Mouse (Mus musculus): ENCODE measurements around the gene Sox6.

The Sox6 gene

DNA sequence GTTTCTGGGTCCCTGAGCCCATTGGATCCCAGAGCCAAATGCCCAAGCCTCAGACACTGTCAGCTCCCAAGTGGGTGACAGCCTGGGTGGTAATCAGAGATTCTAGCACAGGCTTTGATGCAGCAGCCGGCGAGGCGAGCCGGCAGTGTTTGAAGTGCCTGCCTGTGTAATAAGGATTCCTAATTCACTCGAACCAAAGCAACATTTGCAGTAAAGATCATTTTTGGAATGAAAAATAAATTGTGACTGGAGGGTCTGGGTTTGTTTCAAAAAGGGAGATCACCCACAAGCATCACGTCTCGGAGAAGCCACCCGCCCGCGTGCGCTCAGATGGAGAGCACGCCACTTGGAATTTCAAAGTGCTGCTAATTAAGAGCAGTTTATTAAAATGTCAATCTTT is 617.6 kb downstream of the Sox6 start:
- no peak for DNase-seq (ENCODE audit: low spot score in 2 of 2)

Measured in urinary bladder, postnatal 4 days (tissue).